Mouse (Mus musculus): ENCODE measurements around the gene Nck2.
"Not testable (repeated sequence)": the region's sequence is repeated elsewhere in the genome, so short reads cannot be mapped to it uniquely, and the experiment has no call there.

Gene Nck2

GRCm38 (mm10) chr1:43502792-43503146, 58.4 kb downstream of the Nck2 start:
- DNase-seq, result no peak

GRCm38 (mm10) chr1:43503261-43503660, 58.9 kb downstream of the Nck2 start:
- DNase-seq, result no peak

GRCm38 (mm10) chr1:43503676-43504075, 59.3 kb downstream of the Nck2 start:
- no peak for DNase-seq

- no peak for DNase-seq
Measured at GRCm38 (mm10) chr1:43504235-43504634, 59.9 kb downstream of the Nck2 start.

- DNase-seq, result no peak
Measured at GRCm38 (mm10) chr1:43506638-43507037, 62.3 kb downstream of the Nck2 start.

- DNase-seq, result no peak
Measured at GRCm38 (mm10) chr1:43507809-43508208, 63.4 kb downstream of the Nck2 start.

GRCm38 (mm10) chr1:43511256-43511655, 66.9 kb downstream of the Nck2 start:
- DNase-seq, result no peak

- DNase-seq, result no peak
Measured at GRCm38 (mm10) chr1:43511667-43512066, 67.3 kb downstream of the Nck2 start.

- no peak for DNase-seq
Measured at GRCm38 (mm10) chr1:43517405-43517804, 73.0 kb downstream of the Nck2 start.

- no peak for DNase-seq
Measured at GRCm38 (mm10) chr1:43520216-43520988, 76.0 kb downstream of the Nck2 start.

GRCm38 (mm10) chr1:43520989-43521371, 76.6 kb downstream of the Nck2 start:
- no peak for DNase-seq

GRCm38 (mm10) chr1:43521512-43521911, 77.1 kb downstream of the Nck2 start:
- no peak for DNase-seq

- no peak for DNase-seq
Measured at GRCm38 (mm10) chr1:43521950-43522349, 77.6 kb downstream of the Nck2 start.

- no peak for DNase-seq
Measured at GRCm38 (mm10) chr1:43522976-43523375, 78.6 kb downstream of the Nck2 start.

GRCm38 (mm10) chr1:43524332-43524731, 80.0 kb downstream of the Nck2 start:
- no peak for DNase-seq

GRCm38 (mm10) chr1:43528275-43528674, 83.9 kb downstream of the Nck2 start:
- no peak for DNase-seq

- no peak for DNase-seq
Measured at GRCm38 (mm10) chr1:43529086-43529485, 84.7 kb downstream of the Nck2 start.

GRCm38 (mm10) chr1:43530295-43531020, 86.1 kb downstream of the Nck2 start:
- DNase-seq, result peak; percentile 30

- DNase-seq, result no peak
Measured at GRCm38 (mm10) chr1:43531307-43531706, 86.9 kb downstream of the Nck2 start.

GRCm38 (mm10) chr1:43532279-43532678, 87.9 kb downstream of the Nck2 start:
- no peak for DNase-seq

GRCm38 (mm10) chr1:43533497-43533896, 89.1 kb downstream of the Nck2 start:
- DNase-seq, result not testable (repeated sequence)

- no peak for DNase-seq
Measured at GRCm38 (mm10) chr1:43534060-43534760, 89.8 kb downstream of the Nck2 start.

- DNase-seq, result no peak
Measured at GRCm38 (mm10) chr1:43535519-43536000, 91.2 kb downstream of the Nck2 start.

GRCm38 (mm10) chr1:43536266-43536665, 91.9 kb downstream of the Nck2 start:
- DNase-seq, result no peak

Measured in kidney, postnatal 14 days (tissue).